Mouse (Mus musculus) forebrain, embryonic 13.5 days (tissue): Measurements from ENCODE around the gene Nxt1. TPM values are rescaled to one million over a fixed set of nuclear protein-coding genes. Genes with fewer than 3 reads are reported as not detected.

ENCODE experiments used
- ATAC-seq: fragments of 200-750 bp; cut with Nextera tagmentation; 2 replicates; pipeline ENCODE4 v1.8.0; 2017
- H3K27ac ChIP-seq: fragments of 300-500 bp; sonication (generic); 2 replicates; pipeline ENCODE4 v1.5.1; 2015; ENCODE audit warnings: inconsistent platforms, mild to moderate bottlenecking, moderate library complexity
- H3K27me3 ChIP-seq: fragments of 300-500 bp; sonication (generic); 2 replicates; pipeline ENCODE4 v1.6.1; 2015; ENCODE audit warnings: mild to moderate bottlenecking, inconsistent platforms
- H3K36me3 ChIP-seq: fragments of 300-500 bp; sonication (generic); 2 replicates; pipeline ENCODE4 v1.6.1; 2015; ENCODE audit warnings: mild to moderate bottlenecking, inconsistent platforms; ENCODE audit not compliant: poor library complexity, severe bottlenecking
- H3K4me1 ChIP-seq: fragments of 300-500 bp; sonication (generic); 2 replicates; pipeline ENCODE4 v1.6.1; 2015; ENCODE audit warnings: inconsistent platforms
- H3K4me2 ChIP-seq: fragments of 300-500 bp; sonication (generic); 2 replicates; pipeline ENCODE4 v1.6.1; 2015; ENCODE audit warnings: inconsistent platforms, mild to moderate bottlenecking, moderate library complexity
- H3K4me3 ChIP-seq: fragments of 300-500 bp; sonication (generic); 2 replicates; pipeline ENCODE4 v1.5.1; 2015; ENCODE audit warnings: mild to moderate bottlenecking, inconsistent platforms
- H3K9ac ChIP-seq: fragments of 300-500 bp; sonication (generic); 2 replicates; pipeline ENCODE4 v1.6.1; 2015; ENCODE audit warnings: mild to moderate bottlenecking, inconsistent platforms
- H3K9me3 ChIP-seq: fragments of 300-500 bp; sonication (generic); replicated peaks from 2 replicates; pipeline ENCODE4 v1.6.1; 2016; ENCODE audit warnings: inconsistent platforms
- WGBS: fragments of 180-500 bp; shearing (Covaris S2); methylation state at CpG from one replicate; pipeline ENCODE4 v1.1.7; 2015; 5-methylcytosine and 5-hydroxymethylcytosine counted together
- polyA plus RNA-seq: library from polyadenylated mRNA; unstranded; fragments of >200 nt; fragmentation: Nextera tagmentation; extraction: Ambion mirVana; gene quantifications from 2 replicates; pipeline ENCODE4 v1.2.1, GENCODE M21; 2015

Gene Nxt1
- polyA plus RNA-seq, 1 experiment from 2014 or later: 101 TPM

GRCm38 (mm10) chr2:148663458-148663857 is 8.9 kb upstream of the Nxt1 start:
- ATAC-seq: no peak
- WGBS: 100% methylated on average over 1 of the region's 1 CpGs

GRCm38 (mm10) chr2:148677801-148678200 is 5.4 kb downstream of the Nxt1 start:
- WGBS: 2% methylated on average over 26 of the region's 26 CpGs
- no peaks in the 10 kb centered on the region for H3K9me3 ChIP-seq
- peak overlapping the region; percentile 48 for H3K4me3 ChIP-seq

More at GRCm38 (mm10) chr2:148663458-148663857, 8.9 kb upstream of the Nxt1 start:
- H3K4me3 ChIP-seq: no peak overlapping the region
- no peaks in the 10 kb centered on the region for H3K9me3 ChIP-seq
- H3K9ac ChIP-seq: no peak overlapping the region
- no peaks in the 10 kb centered on the region for H3K27me3 ChIP-seq
- no peak overlapping the region for H3K4me2 ChIP-seq
- H3K36me3 ChIP-seq: no peaks in the 10 kb centered on the region
- no peak overlapping the region for H3K27ac ChIP-seq
- no peaks in the 10 kb centered on the region for H3K4me1 ChIP-seq

GRCm38 (mm10) chr2:148679346-148679745 is 6.9 kb downstream of the Nxt1 start:
- peak overlapping the region; percentile 26 for H3K4me3 ChIP-seq
- 0% methylated on average over 9 of the region's 9 CpGs for WGBS
- peaks cover 39% of the 10 kb centered on the region for H3K36me3 ChIP-seq
- H3K9ac ChIP-seq: peak overlapping the region; percentile 56
- H3K9me3 ChIP-seq: no peaks in the 10 kb centered on the region
- H3K4me2 ChIP-seq: peak overlapping the region; percentile 83
- peaks cover 64% of the 10 kb centered on the region for H3K4me1 ChIP-seq
- H3K27ac ChIP-seq: peak overlapping the region; percentile 86
- no peaks in the 10 kb centered on the region for H3K27me3 ChIP-seq
- peak; percentile 20 for ATAC-seq

More at GRCm38 (mm10) chr2:148677801-148678200, 5.4 kb downstream of the Nxt1 start:
- Histone ChIP-seq H3K9ac (peak overlapping the region; percentile 58), H3K4me1 (peaks cover 78% of the 10 kb centered on the region), H3K36me3 (peaks cover 27% of the 10 kb centered on the region), H3K27ac (peak overlapping the region; percentile 86), H3K27me3 (no peaks in the 10 kb centered on the region), H3K4me2 (peak overlapping the region; percentile 83)
- ATAC-seq: peak; percentile 50

- ATAC-seq: peak; percentile 91
- WGBS: under 1% methylated on average over 39 of the region's 39 CpGs
- H3K9ac ChIP-seq: peak within 1 kb of the TSS; percentile 77
- H3K4me3 ChIP-seq: peak within 1 kb of the TSS; percentile 67
- peaks cover 40% of the 10 kb centered on the region for H3K36me3 ChIP-seq
- no peaks in the 10 kb centered on the region for H3K27me3 ChIP-seq
- peak within 1 kb of the TSS; percentile 86 for H3K27ac ChIP-seq
- H3K9me3 ChIP-seq: no peaks in the 10 kb centered on the region
- peaks cover 56% of the 10 kb centered on the region for H3K4me1 ChIP-seq
- H3K4me2 ChIP-seq: peak within 1 kb of the TSS; percentile 83
Measured at GRCm38 (mm10) chr2:148680775-148681291, 8.4 kb downstream of the Nxt1 start, which contains the start of gene Gzf1. Gene Gzf1, plus strand, starts transcription at chr2:148681023.

- H3K9me3 ChIP-seq: no peaks in the 10 kb centered on the region
- 9% methylated on average over 17 of the region's 17 CpGs for WGBS
- H3K27me3 ChIP-seq: no peaks in the 10 kb centered on the region
- H3K4me2 ChIP-seq: peak overlapping the region; percentile 83
- peak overlapping the region; percentile 67 for H3K4me3 ChIP-seq
- H3K36me3 ChIP-seq: peaks cover 40% of the 10 kb centered on the region
- peak; percentile 52 for ATAC-seq
- peak overlapping the region; percentile 85 for H3K27ac ChIP-seq
- peaks cover 50% of the 10 kb centered on the region for H3K4me1 ChIP-seq
- peak overlapping the region; percentile 77 for H3K9ac ChIP-seq
Measured at GRCm38 (mm10) chr2:148681461-148681891, 9.1 kb downstream of the Nxt1 start.

- Histone ChIP-seq H3K4me1 (peaks cover 36% of the 10 kb centered on the region), H3K4me3 (no peak overlapping the region), H3K27ac (no peak overlapping the region), H3K9me3 (no peaks in the 10 kb centered on the region), H3K4me2 (no peak overlapping the region), H3K9ac (no peak overlapping the region), H3K27me3 (no peaks in the 10 kb centered on the region), H3K36me3 (peaks cover 47% of the 10 kb centered on the region)
- WGBS: 97% methylated on average over 1 of the region's 1 CpGs
- no peak for ATAC-seq
Measured at GRCm38 (mm10) chr2:148683031-148683430, 10.6 kb downstream of the Nxt1 start.

GRCm38 (mm10) chr2:148684972-148685371 is 12.6 kb downstream of the Nxt1 start:
- 98% methylated on average over 2 of the region's 2 CpGs for WGBS

GRCm38 (mm10) chr2:148685709-148686108 is 13.3 kb downstream of the Nxt1 start:
- ATAC-seq: no peak
- Histone ChIP-seq H3K4me2 (no peak overlapping the region), H3K4me3 (no peak overlapping the region), H3K27ac (no peak overlapping the region), H3K27me3 (no peaks in the 10 kb centered on the region), H3K9me3 (no peaks in the 10 kb centered on the region), H3K36me3 (peaks cover 70% of the 10 kb centered on the region), H3K9ac (no peak overlapping the region), H3K4me1 (peaks cover 13% of the 10 kb centered on the region)
- 93% methylated on average over 3 of the region's 3 CpGs for WGBS

More at GRCm38 (mm10) chr2:148684972-148685371, 12.6 kb downstream of the Nxt1 start:
- H3K36me3 ChIP-seq: peaks cover 63% of the 10 kb centered on the region
- no peak overlapping the region for H3K4me2 ChIP-seq
- ATAC-seq: no peak
- H3K9me3 ChIP-seq: no peaks in the 10 kb centered on the region
- H3K27me3 ChIP-seq: no peaks in the 10 kb centered on the region
- peaks cover 18% of the 10 kb centered on the region for H3K4me1 ChIP-seq
- H3K27ac ChIP-seq: no peak overlapping the region
- no peak overlapping the region for H3K9ac ChIP-seq
- H3K4me3 ChIP-seq: no peak overlapping the region

- Histone ChIP-seq H3K4me2 (no peak overlapping the region), H3K36me3 (peaks cover 81% of the 10 kb centered on the region), H3K27me3 (no peaks in the 10 kb centered on the region), H3K9me3 (no peaks in the 10 kb centered on the region), H3K4me3 (no peak overlapping the region), H3K9ac (no peak overlapping the region), H3K4me1 (peaks cover 7% of the 10 kb centered on the region), H3K27ac (no peak overlapping the region)
- ATAC-seq: no peak
- 97% methylated on average over 1 of the region's 1 CpGs for WGBS
Measured at GRCm38 (mm10) chr2:148686862-148687261, 14.5 kb downstream of the Nxt1 start.

- H3K27ac ChIP-seq: no peak overlapping the region
- H3K4me2 ChIP-seq: no peak overlapping the region
- H3K4me3 ChIP-seq: no peak overlapping the region
- H3K4me1 ChIP-seq: no peaks in the 10 kb centered on the region
- H3K9ac ChIP-seq: no peak overlapping the region
- H3K27me3 ChIP-seq: no peaks in the 10 kb centered on the region
- ATAC-seq: no peak
- 96% methylated on average over 5 of the region's 5 CpGs for WGBS
- no peaks in the 10 kb centered on the region for H3K9me3 ChIP-seq
- H3K36me3 ChIP-seq: peaks cover 90% of the 10 kb centered on the region
Measured at GRCm38 (mm10) chr2:148687971-148688370, 15.6 kb downstream of the Nxt1 start.

GRCm38 (mm10) chr2:148689444-148690140 is 17.2 kb downstream of the Nxt1 start:
- 93% methylated on average over 6 of the region's 6 CpGs for WGBS
- Histone ChIP-seq H3K27ac (no peak overlapping the region), H3K9ac (no peak overlapping the region), H3K4me3 (no peak overlapping the region), H3K36me3 (peaks cover 90% of the 10 kb centered on the region), H3K4me1 (no peaks in the 10 kb centered on the region), H3K4me2 (no peak overlapping the region), H3K27me3 (no peaks in the 10 kb centered on the region), H3K9me3 (no peaks in the 10 kb centered on the region)
- no peak for ATAC-seq

GRCm38 (mm10) chr2:148690291-148690690 is 17.9 kb downstream of the Nxt1 start:
- no peaks in the 10 kb centered on the region for H3K9me3 ChIP-seq
- H3K36me3 ChIP-seq: peaks cover 90% of the 10 kb centered on the region
- no peak overlapping the region for H3K4me2 ChIP-seq
- no peaks in the 10 kb centered on the region for H3K4me1 ChIP-seq
- ATAC-seq: no peak
- H3K27me3 ChIP-seq: no peaks in the 10 kb centered on the region
- H3K9ac ChIP-seq: no peak overlapping the region
- H3K4me3 ChIP-seq: no peak overlapping the region
- no peak overlapping the region for H3K27ac ChIP-seq
- 96% methylated on average over 3 of the region's 3 CpGs for WGBS
